Mouse (Mus musculus) forebrain, postnatal 0 days (tissue): ENCODE results near the gene Nmnat3. TPM values are rescaled to one million over a fixed set of nuclear protein-coding genes. Genes with fewer than 3 reads are reported as not detected.

Source experiments
- ATAC-seq: fragments of 200-750 bp; cut with Nextera tagmentation; 2 replicates; pipeline ENCODE4 v1.8.0; 2017; ENCODE audit warnings: mild to moderate bottlenecking, moderate library complexity
- DNase-seq: peaks from one replicate; pipeline ENCODE4 v3.0.0-alpha.2; 2015
- H3K27ac ChIP-seq: fragments of 300-500 bp; sonication (generic); 2 replicates; pipeline ENCODE4 v1.5.1; 2014; ENCODE audit warnings: low read depth, mild to moderate bottlenecking, antibody characterized with exemption, low read length, moderate library complexity, mixed read lengths
- H3K27me3 ChIP-seq: fragments of 300-500 bp; sonication (generic); 2 replicates; pipeline ENCODE4 v1.6.1; 2014; ENCODE audit warnings: mild to moderate bottlenecking, low read length, mixed read lengths; ENCODE audit not compliant: insufficient read depth
- H3K36me3 ChIP-seq: fragments of 300-500 bp; sonication (generic); 2 replicates; pipeline ENCODE4 v1.6.1; 2014; ENCODE audit warnings: mild to moderate bottlenecking, moderate library complexity; ENCODE audit not compliant: insufficient read depth
- H3K4me1 ChIP-seq: fragments of 300-500 bp; sonication (generic); 2 replicates; pipeline ENCODE4 v1.6.1; 2014; ENCODE audit warnings: antibody characterized with exemption; ENCODE audit not compliant: insufficient read depth
- H3K4me2 ChIP-seq: fragments of 300-500 bp; sonication (generic); 2 replicates; pipeline ENCODE4 v1.6.1; 2014; ENCODE audit warnings: low read depth, mild to moderate bottlenecking, moderate library complexity
- H3K4me3 ChIP-seq: fragments of 300-500 bp; sonication (generic); 2 replicates; pipeline ENCODE4 v1.5.1; 2014; ENCODE audit warnings: low read depth, low read length, mixed read lengths
- H3K9ac ChIP-seq: fragments of 300-500 bp; sonication (generic); 2 replicates; pipeline ENCODE4 v1.6.1; 2014; ENCODE audit warnings: mild to moderate bottlenecking
- H3K9me3 ChIP-seq: fragments of 300-500 bp; sonication (generic); 2 replicates; pipeline ENCODE4 v1.6.1; 2016; ENCODE audit warnings: low read length
- CTCF ChIP-seq: sonication (generic); IDR thresholded peaks from 2 replicates; pipeline ENCODE4 v1.5.1; 2016; ENCODE audit warnings: antibody characterized with exemption, control low read depth, low read depth
- WGBS: fragments of 180-500 bp; shearing (Covaris S2); extraction: QIAGEN DNeasy Blood & Tissue Kit; methylation state at CpG from one replicate; pipeline ENCODE4 v1.1.7; 2014; 5-methylcytosine and 5-hydroxymethylcytosine counted together
- polyA plus RNA-seq: library from polyadenylated mRNA; unstranded; fragments of >200 nt; fragmentation: Nextera tagmentation; extraction: Ambion mirVana; gene quantifications from 2 replicates; pipeline ENCODE4 v1.2.1, GENCODE M21; 2015
- total RNA-seq: library from RNA; depleted of rRNA; stranded (reverse); fragments of >200 nt; gene quantifications from 2 replicates; pipeline ENCODE4 v1.2.3, GENCODE M21; 2014

The Nmnat3 gene
- total and polyA plus RNA-seq, 2 experiments from 2014 or later = 1.7 to 4.0 TPM

GRCm38 (mm10) chr9:98264916-98265315 lies 22.3 kb upstream of the Nmnat3 start:
- H3K36me3 ChIP-seq = no peaks in the 10 kb centered on the region
- no peak overlapping the region for H3K9ac ChIP-seq
- no peaks in the 10 kb centered on the region for H3K4me1 ChIP-seq
- no peak overlapping the region for H3K4me3 ChIP-seq
- no peak for ATAC-seq
- TF ChIP-seq CTCF = no peak
- no peaks in the 10 kb centered on the region for H3K27me3 ChIP-seq
- WGBS = 39% methylated on average over 5 of the region's 5 CpGs
- no peaks in the 10 kb centered on the region for H3K9me3 ChIP-seq
- DNase-seq = peak; percentile 19
- no peak overlapping the region for H3K27ac ChIP-seq
- no peak overlapping the region for H3K4me2 ChIP-seq

- no peak overlapping the region for H3K27ac ChIP-seq
- no peaks in the 10 kb centered on the region for H3K27me3 ChIP-seq
- H3K9me3 ChIP-seq = no peaks in the 10 kb centered on the region
- WGBS = 63% methylated on average over 5 of the region's 5 CpGs
- H3K9ac ChIP-seq = no peak overlapping the region
- no peaks in the 10 kb centered on the region for H3K4me1 ChIP-seq
- DNase-seq = no peak
- H3K4me3 ChIP-seq = no peak overlapping the region
- no peak for TF ChIP-seq CTCF
- H3K36me3 ChIP-seq = no peaks in the 10 kb centered on the region
- ATAC-seq = no peak
- H3K4me2 ChIP-seq = no peak overlapping the region
Observed at GRCm38 (mm10) chr9:98272734-98273133, 14.5 kb upstream of the Nmnat3 start.

- H3K9me3 ChIP-seq = no peaks in the 10 kb centered on the region
- H3K27ac ChIP-seq = no peak overlapping the region
- no peak for TF ChIP-seq CTCF
- H3K4me2 ChIP-seq = no peak overlapping the region
- H3K4me3 ChIP-seq = no peak overlapping the region
- no peak for DNase-seq
- H3K27me3 ChIP-seq = no peaks in the 10 kb centered on the region
- no peak for ATAC-seq
- no peak overlapping the region for H3K9ac ChIP-seq
- no peaks in the 10 kb centered on the region for H3K36me3 ChIP-seq
- 43% methylated on average over 10 of the region's 10 CpGs for WGBS
- no peaks in the 10 kb centered on the region for H3K4me1 ChIP-seq
Observed at GRCm38 (mm10) chr9:98275080-98275479, 12.2 kb upstream of the Nmnat3 start.

GRCm38 (mm10) chr9:98280162-98280561 lies 7.1 kb upstream of the Nmnat3 start:
- whole genome bisulfite sequencing = 82% methylated on average over 5 of the region's 5 CpGs
- H3K36me3 ChIP-seq = no peaks in the 10 kb centered on the region
- no peak overlapping the region for H3K4me2 ChIP-seq
- H3K9me3 ChIP-seq = no peaks in the 10 kb centered on the region
- no peaks in the 10 kb centered on the region for H3K4me1 ChIP-seq
- ATAC-seq (no peak), DNase-seq (no peak)
- no peak overlapping the region for H3K9ac ChIP-seq
- H3K27ac ChIP-seq = no peak overlapping the region
- H3K27me3 ChIP-seq = no peaks in the 10 kb centered on the region
- no peak for TF ChIP-seq CTCF
- no peak overlapping the region for H3K4me3 ChIP-seq

GRCm38 (mm10) chr9:98285606-98286301 lies 1.5 kb upstream of the Nmnat3 start:
- H3K27ac ChIP-seq = no peak overlapping the region
- H3K4me3 ChIP-seq = no peak overlapping the region
- H3K4me2 ChIP-seq = no peak overlapping the region
- no peak for TF ChIP-seq CTCF
- H3K27me3 ChIP-seq = no peaks in the 10 kb centered on the region
- ATAC-seq = no peak
- 77% methylated on average over 9 of the region's 9 CpGs for WGBS
- no peaks in the 10 kb centered on the region for H3K9me3 ChIP-seq
- no peaks in the 10 kb centered on the region for H3K4me1 ChIP-seq
- no peak overlapping the region for H3K9ac ChIP-seq
- no peaks in the 10 kb centered on the region for H3K36me3 ChIP-seq
- no peak for DNase-seq

GRCm38 (mm10) chr9:98289665-98290064 lies 2.4 kb downstream of the Nmnat3 start:
- no peaks in the 10 kb centered on the region for H3K4me1 ChIP-seq
- H3K4me2 ChIP-seq = no peak overlapping the region
- H3K4me3 ChIP-seq = no peak overlapping the region
- TF ChIP-seq CTCF = no peak
- DNase-seq = no peak
- H3K27me3 ChIP-seq = no peaks in the 10 kb centered on the region
- no peaks in the 10 kb centered on the region for H3K9me3 ChIP-seq
- ATAC-seq = no peak
- H3K9ac ChIP-seq = no peak overlapping the region
- H3K27ac ChIP-seq = no peak overlapping the region
- H3K36me3 ChIP-seq = no peaks in the 10 kb centered on the region

GRCm38 (mm10) chr9:98290591-98290990 lies 3.4 kb downstream of the Nmnat3 start:
- Histone ChIP-seq H3K4me1 (no peaks in the 10 kb centered on the region), H3K27ac (no peak overlapping the region), H3K36me3 (no peaks in the 10 kb centered on the region), H3K9me3 (no peaks in the 10 kb centered on the region), H3K9ac (no peak overlapping the region), H3K4me3 (no peak overlapping the region), H3K27me3 (no peaks in the 10 kb centered on the region), H3K4me2 (no peak overlapping the region)
- TF ChIP-seq CTCF = no peak
- DNase-seq (no peak), ATAC-seq (no peak)
- WGBS = 94% methylated on average over 1 of the region's 1 CpGs
